Mouse (Mus musculus): ENCODE measurements around the gene Gpr137. TPM values are rescaled to one million over a fixed set of nuclear protein-coding genes. Genes with fewer than 3 reads are reported as not detected.

The Gpr137 gene
- total RNA-seq, 2 experiments from 2014 or later: 100.0 to 105 TPM

DNA sequence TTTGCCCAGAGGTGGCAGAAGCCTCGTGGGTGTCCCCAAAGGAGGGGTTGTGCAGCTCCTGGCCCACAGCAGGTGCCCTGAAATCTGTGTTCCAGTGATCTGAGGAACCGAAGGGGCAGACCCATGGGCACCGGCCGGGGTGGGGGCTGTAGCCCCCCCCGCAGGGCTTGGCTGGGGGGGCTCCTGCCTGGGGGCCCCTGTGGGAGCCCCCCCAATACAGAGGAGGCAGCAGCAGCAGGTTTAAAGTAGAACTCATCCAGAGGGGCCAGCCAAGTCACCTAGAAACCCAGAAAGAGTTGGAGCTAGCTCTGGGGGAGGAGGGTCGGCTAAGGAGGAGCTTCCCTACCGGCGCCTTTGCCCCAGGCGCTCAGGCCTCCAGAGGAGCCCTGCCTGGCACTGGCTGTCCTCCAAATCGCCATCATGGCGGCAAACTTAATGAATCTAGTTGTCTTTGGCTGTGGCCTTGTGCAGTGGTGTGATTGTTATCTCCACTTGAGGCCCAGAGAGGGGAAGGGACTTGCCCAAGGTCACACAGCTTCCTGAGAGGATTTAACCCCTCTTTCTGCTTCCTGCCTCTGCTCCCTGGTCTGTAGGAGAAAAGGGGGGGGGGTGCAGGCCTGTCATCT is 28.3 kb upstream of the Gpr137 start:
- Histone ChIP-seq H3K4me3 (peak overlapping the region; percentile 30; the same call in 1 of the 2 replicates), H3K27ac (peak overlapping the region; percentile 15; the same call in 1 of the 2 replicates)
- no peak for DNase-seq (ENCODE audit: low spot score in 2 of 2)
- TF ChIP-seq CTCF (conservative IDR thresholded peaks at IDR 0.05): no peak

DNA sequence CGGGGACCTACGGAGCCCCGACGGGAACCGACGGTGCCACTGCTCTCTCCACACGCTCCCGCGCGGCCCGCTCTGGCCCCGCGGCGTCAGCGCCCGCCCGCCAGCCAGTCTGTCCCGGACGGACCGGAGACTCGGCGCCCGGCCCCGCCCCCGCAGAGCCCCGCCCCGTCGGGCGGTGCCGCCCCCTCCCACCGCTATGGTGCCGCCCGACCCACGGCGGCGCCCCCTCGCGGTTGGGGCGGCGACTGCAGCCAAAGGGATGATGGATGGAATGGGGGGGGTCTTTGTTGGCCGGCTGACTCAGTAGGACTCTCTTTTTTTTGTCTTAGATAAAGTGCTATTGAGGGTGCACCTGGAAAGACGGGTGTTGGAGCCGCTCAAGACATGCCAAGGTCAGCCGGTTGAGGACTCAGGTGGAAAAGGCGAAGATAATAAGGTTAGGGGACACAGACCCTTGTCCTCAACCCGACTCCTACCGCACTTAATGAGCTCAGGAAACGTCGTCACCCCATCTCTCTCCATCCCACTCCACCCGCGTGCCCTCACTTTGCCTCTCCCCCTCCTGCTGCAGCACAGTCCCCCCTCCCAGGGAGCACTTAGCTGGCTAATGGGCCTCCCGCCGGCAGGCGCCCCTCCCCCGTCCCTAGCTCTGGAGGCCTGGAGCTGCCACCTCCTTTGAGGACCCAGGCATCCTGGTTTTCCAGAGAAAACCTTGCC is 27.5 kb upstream of the Gpr137 start:
- peak overlapping the region; percentile 53 for H3K4me3 ChIP-seq
- peak in 1 of 2 experiments; percentile 64 for DNase-seq (ENCODE audit: low spot score in 2 of 2)
- peak; percentile 75 for TF ChIP-seq CTCF (conservative IDR thresholded peaks at IDR 0.05)
- H3K27ac ChIP-seq: peak overlapping the region; percentile 72; the same call in 1 of the 2 replicates

DNA sequence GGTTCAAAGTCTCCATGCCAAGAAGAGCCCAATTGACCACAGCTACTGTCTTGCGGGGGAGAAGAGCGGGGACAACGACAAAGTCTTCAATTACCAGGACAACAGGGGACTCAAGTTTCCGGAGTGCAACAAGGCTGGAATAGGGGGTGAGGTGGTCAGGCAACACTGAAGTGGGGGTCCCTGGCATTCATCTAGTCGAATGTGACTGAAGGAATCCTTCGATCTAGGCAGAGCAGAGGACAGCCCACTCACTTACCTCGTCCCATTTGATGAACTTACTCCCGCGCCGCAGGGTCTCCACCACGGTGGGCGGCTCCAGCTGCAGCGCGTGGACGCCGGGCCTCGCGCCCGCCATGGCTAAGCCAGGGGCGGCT is 27.0 kb upstream of the Gpr137 start:
- Histone ChIP-seq H3K4me3 (peak overlapping the region; percentile 53), H3K27ac (peak overlapping the region; percentile 72; the same call in 1 of the 2 replicates)
- no peak for TF ChIP-seq CTCF (conservative IDR thresholded peaks at IDR 0.05)
- no peak for DNase-seq (ENCODE audit: low spot score in 2 of 2)

DNA sequence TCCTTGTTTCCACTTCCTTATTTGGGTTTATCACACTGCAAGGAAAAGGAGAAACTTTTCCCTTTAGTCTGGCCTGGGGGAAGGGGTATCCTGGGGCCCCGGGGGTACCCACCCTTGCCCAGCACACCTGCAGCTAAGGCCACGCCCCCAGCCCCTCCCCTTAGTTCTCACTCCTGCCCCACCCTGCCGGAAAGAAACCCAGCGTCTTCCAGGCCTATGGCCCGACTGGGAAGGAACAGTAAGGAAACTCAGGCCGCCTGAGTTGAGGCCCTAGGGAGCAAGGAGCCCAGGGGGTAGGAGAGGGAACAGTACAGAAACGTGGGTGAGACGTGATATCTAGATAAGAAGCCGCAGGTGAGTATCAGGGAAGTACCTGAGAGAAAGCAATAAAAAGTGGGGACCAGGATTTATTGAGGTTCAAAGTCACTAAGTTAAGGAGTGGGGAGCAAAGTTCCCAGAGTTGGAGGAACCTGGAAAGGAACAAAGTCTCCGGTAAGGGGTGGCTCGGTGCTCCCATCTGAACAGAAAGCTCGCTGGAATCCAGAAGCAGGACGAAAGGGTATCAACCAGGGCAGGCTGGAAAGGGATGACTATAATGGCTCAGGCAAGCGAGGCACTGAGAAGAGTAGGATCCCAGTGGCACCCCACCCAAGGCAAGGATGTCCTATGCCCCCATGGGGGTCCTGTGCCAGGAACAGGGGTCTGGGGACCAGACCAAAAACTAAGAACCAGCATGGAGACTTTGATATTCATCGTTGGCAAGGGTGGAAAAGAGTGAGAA is 26.4 kb upstream of the Gpr137 start:
- Histone ChIP-seq H3K4me3 (peak overlapping the region; percentile 53), H3K27ac (peak overlapping the region; percentile 72; the same call in 1 of the 2 replicates)
- DNase-seq (ENCODE audit: low spot score in 2 of 2): no peak
- no peak for TF ChIP-seq CTCF (conservative IDR thresholded peaks at IDR 0.05)

DNA sequence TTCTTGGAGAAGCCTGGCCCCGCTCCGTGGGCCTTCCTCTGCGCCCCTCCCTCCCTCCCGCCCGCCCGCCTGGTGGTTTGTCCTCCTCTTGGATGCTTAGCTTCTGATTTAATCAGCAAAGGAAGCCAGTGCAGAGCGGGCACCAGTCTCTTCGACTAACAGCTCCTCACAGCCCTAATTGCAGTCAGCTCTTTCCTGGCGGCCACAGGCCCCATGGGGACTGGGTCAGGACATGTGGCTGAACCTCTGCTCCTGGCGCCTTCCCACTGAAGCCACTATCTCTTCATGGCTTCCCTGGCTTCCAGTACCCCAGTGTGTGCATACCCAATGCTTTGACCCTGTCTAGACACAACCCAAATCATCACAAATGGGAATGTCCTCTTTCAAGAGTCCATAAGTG is 14.2 kb upstream of the Gpr137 start:
- DNase-seq (ENCODE audit: low spot score in 2 of 2): no peak
- no peak for TF ChIP-seq CTCF (conservative IDR thresholded peaks at IDR 0.05)
- H3K4me3 ChIP-seq: no peak overlapping the region
- no peak overlapping the region for H3K27ac ChIP-seq

DNA sequence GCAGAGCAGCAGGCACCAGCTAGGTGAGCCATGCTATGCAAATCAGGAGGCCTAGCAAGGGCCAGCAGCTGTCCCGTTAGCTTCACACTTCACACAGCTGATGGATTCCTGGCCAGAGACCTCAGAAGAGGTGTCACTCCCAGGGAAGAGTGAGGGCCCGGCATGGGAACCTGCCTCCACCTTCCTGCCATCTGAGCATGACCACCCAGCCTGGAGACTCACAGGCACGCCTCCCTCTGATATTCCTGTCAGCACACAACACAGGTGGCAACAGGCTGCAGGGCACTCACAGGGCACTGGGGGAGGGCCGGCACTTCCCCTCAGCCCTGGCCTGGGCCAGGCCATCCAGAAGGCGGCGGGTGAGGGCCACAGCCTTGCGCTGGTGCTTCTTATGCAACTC is 13.1 kb upstream of the Gpr137 start:
- no peak for DNase-seq (ENCODE audit: low spot score in 2 of 2)
- Histone ChIP-seq H3K27ac (no peak overlapping the region), H3K4me3 (no peak overlapping the region)
- TF ChIP-seq CTCF (conservative IDR thresholded peaks at IDR 0.05): no peak

DNA sequence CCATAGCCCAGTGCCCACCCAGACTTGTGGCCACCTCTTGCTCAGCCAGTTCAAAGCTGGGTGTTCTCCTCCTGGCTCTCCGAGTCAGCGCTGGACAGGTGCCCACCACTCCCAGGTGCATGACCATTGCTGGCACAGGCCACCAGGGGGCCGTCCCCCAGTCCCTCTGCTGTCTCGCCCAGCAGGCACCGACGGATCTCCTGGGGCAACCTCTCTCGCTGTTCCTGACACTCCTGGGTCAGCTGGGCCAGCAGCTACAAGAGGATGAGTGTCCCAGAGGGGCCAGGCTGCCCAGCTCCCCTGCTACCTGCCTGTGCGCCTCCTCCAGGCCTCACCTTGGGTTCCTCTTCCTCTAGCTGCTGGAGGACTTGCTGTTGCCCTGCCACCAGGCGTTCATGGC is 11.8 kb upstream of the Gpr137 start:
- DNase-seq (ENCODE audit: low spot score in 2 of 2): no peak
- no peak overlapping the region for H3K4me3 ChIP-seq
- H3K27ac ChIP-seq: 0 out of 2 replicates have a peak overlapping the region, but pooled peaks have one; percentile 2
- peak; percentile 61 for TF ChIP-seq CTCF (conservative IDR thresholded peaks at IDR 0.05)

DNA sequence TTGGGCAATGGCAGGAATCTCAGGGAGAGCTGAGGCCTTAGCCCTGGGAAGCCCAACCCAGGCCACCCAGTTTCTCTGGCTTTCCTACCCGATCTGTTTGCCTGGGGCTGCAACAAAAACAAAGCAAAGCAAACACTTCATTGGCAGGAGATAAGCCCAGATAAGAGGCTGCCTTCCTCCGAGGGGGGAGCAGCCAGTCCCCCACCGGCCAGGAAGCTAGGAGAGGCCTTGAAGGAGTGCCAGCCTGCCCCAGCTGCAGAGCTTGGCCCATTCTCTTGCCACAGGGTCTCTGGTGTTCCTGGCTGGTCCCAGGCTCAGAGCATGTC is 10.4 kb upstream of the Gpr137 start:
- TF ChIP-seq CTCF (conservative IDR thresholded peaks at IDR 0.05): no peak

DNA sequence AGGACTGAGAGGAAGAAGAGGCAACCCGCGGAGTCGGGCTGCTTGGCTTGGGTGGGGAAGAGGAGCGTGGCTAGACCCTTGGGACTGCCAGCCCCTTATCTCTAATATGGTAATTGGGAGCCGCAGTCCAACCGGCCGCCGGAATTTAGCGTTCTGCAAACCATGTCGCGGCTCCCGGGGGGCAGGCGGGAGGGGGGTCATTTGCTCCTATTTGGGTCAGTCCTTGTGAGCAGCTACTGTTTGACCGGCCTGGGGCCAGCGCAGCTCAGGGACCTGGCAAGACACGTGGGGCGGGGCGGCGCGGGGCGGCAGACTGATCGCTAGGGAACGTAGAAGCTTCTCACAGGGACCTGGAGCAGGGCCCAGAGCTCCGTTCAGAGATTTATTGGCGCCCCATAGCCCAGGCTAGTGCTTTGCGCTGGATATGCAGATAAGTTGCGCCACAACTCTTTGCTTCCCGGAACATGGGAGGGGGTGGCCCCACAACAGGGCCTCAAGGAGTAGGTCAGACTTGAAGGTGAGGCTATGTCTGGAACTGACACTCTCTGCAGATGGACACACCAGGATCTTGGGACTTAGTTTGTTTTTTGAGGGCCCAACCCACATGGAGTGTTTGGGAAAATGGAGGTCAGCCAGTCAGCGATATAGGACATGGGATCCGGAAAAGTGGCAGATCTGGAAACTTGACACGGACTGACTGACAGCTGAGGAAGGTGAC is 9.9 kb upstream of the Gpr137 start:
- DNase-seq (ENCODE audit: low spot score in 2 of 2): peak; percentile 66 to 77
- no peak for TF ChIP-seq CTCF (conservative IDR thresholded peaks at IDR 0.05)

More for the DNA sequence above, 10.4 kb upstream of the Gpr137 start:
- no peak for DNase-seq (ENCODE audit: low spot score in 2 of 2)
- peak overlapping the region; percentile 66 for H3K4me3 ChIP-seq
- peak overlapping the region; percentile 97 for H3K27ac ChIP-seq

DNA sequence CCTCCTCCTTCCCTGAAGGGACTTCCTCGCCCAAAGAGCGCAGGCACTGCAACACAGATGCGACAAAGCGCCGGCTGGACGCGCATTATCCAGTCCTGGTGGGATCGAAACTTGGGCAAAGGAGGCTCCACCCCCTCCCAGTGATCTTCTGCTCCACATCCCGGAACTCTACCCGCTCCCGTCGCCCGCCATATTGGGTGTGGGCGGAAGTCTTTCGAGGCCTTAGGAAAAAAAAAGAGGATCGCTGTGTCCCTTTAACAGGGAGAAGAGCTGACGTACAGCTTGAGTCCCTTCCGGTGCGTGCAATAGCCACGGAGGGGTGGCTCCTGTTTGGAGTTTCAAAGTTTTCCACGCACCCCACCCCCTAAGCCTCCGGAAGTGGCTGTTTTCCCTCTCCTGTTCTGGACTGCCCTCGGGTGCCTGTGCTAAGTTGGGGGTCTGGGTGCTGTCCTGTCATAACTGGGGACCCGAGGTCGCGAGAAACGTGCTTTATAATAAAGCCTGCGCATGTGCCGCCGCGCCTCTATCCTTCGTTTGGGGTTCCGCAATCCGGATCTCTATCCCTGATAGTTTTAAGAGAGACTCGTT is 9.2 kb upstream of the Gpr137 start:
- peak; percentile 92 to 97 for DNase-seq (ENCODE audit: low spot score in 2 of 2)
- no peak for TF ChIP-seq CTCF (conservative IDR thresholded peaks at IDR 0.05)
- H3K4me3 ChIP-seq: peak overlapping the region; percentile 66
- H3K27ac ChIP-seq: peak overlapping the region; percentile 97

More for the DNA sequence above, 9.9 kb upstream of the Gpr137 start:
- Histone ChIP-seq H3K4me3 (peak overlapping the region; percentile 66), H3K27ac (peak overlapping the region; percentile 97)

DNA sequence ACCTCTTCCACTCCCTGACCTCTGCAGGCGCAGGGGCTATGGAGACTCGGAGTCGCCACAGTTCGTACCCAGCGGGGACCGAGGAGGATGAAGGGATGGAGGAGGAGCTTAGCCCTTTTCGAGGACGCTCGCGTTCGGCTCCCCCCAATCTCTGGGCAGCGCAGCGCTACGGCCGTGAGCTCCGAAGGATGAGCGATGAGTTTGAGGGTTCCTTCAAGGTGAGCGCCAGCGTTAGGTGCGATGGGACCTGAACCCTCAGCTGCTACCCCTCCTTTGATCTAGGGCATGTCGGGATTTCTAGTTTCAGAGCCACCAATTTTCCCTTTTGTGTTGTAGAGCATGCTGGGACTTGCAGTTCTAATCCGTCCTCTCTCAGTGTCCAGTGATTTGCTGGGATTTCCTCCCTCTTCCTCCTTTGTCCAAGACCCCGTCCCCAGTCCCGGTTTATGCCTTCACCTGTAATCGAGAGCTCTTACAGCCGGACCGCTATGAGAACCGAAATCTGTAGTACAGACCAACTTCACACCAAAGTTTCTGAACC is 8.4 kb upstream of the Gpr137 start:
- DNase-seq (ENCODE audit: low spot score in 2 of 2): peak; percentile 63
- peak overlapping the region; percentile 66 for H3K4me3 ChIP-seq
- TF ChIP-seq CTCF (conservative IDR thresholded peaks at IDR 0.05): no peak

DNA sequence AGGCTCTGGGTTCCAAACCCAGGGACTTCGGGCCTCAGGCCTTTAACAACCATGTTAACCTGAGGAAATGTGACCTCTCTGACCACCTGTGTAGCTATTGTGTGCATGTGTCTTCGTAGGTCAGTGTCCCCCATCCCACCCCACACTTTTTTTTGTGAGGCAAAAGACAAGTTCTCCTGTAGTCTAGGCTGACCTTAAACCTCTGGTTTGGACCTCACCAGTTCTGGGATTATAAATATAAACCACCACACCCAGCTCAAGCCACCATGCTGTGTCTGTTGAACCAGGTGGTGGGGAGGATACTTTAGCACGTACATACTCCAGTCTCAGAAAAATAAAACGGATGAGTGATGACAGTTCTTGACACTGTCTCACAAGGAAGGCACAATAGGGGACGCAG is 7.7 kb upstream of the Gpr137 start:
- Histone ChIP-seq H3K27ac (peak overlapping the region; percentile 97; the same call in 1 of the 2 replicates), H3K4me3 (peak overlapping the region; percentile 66)
- TF ChIP-seq CTCF (conservative IDR thresholded peaks at IDR 0.05): no peak
- DNase-seq (ENCODE audit: low spot score in 2 of 2): no peak

More for the DNA sequence above, 8.4 kb upstream of the Gpr137 start:
- H3K27ac ChIP-seq: peak overlapping the region; percentile 97
